Comparison of ENCODE assay signal across 9 mouse cellular contexts in genomic region chr14:27246424-27246823, GRCm38 (mm10).
DNase-seq lines count a peak whose midpoint lies in the region; ATAC-seq and TF ChIP-seq lines count a peak whose summit lies in the region.
"Had no signal": no experiment of that assay in that cellular context is flagged by ENCODE, and none has a peak within 500 bp of the region (broad histone marks: within the 10 kb centered on the region; RNA-seq: fewer than 3 reads in every experiment).

No protein-coding gene starts in this region.

- peak overlapping the region; percentile 75 for H3K27ac ChIP-seq in kidney, embryonic 16.5 days (ENCODE audit: low read length)
- H3K27ac ChIP-seq in heart, embryonic 16.5 days (ENCODE audit: low read length) = peak overlapping the region; percentile 58
- H3K27ac ChIP-seq in left cerebral cortex, adult 2 months = no peak overlapping the region

- peak; percentile 52 for DNase-seq in adrenal gland, postnatal 14 days
- DNase-seq in adrenal gland, adult 8-10 months = no peak
- no peak for DNase-seq in kidney, adult 11 months
- DNase-seq in lung, postnatal 10 days = peak; percentile 74
- no peak for DNase-seq in left cerebral cortex, adult 2 months (ENCODE audit: extremely low spot score in 1 of 2, low spot score in 2 of 2)
- DNase-seq in layer of hippocampus, adult 18-20 months (ENCODE audit: low spot score in 2 of 2) = no peak
- DNase-seq: left cerebral cortex, postnatal 4 days had no signal

- H3K4me1 ChIP-seq in kidney, embryonic 16.5 days (ENCODE audit: insufficient read depth, low read length) = 0 out of 2 replicates have a peak, but pooled peaks cover 3% of the 10 kb centered on the region
- peaks cover 6% of the 10 kb centered on the region for H3K4me1 ChIP-seq in heart, embryonic 16.5 days (ENCODE audit: control insufficient read depth, insufficient read depth, low read length)

- no peak overlapping the region for H3K4me3 ChIP-seq in kidney, embryonic 16.5 days (ENCODE audit: low read length)
- H3K4me3 ChIP-seq in heart, embryonic 16.5 days (ENCODE audit: low read length) = no peak overlapping the region
- no peak overlapping the region for H3K4me3 ChIP-seq in left cerebral cortex, adult 2 months

- intact Hi-C loops in left cerebral cortex, adult 2 months (cut with DNase I) = no loop called here

- 71% methylated on average over 5 of the region's 5 CpGs for WGBS in kidney, embryonic 16.5 days
- WGBS in heart, embryonic 16.5 days = 77% methylated on average over 5 of the region's 5 CpGs

- no peaks in the 10 kb centered on the region for H3K27me3 ChIP-seq in kidney, embryonic 16.5 days (ENCODE audit: insufficient read depth, low read length)
- no peaks in the 10 kb centered on the region for H3K27me3 ChIP-seq in heart, embryonic 16.5 days (ENCODE audit: control insufficient read depth, insufficient read depth, low read length)

- H3K4me2 ChIP-seq in kidney, embryonic 16.5 days (replicated peaks; ENCODE audit: low read depth, low read length) = no peak overlapping the region
- no peak overlapping the region for H3K4me2 ChIP-seq in heart, embryonic 16.5 days (ENCODE audit: low read depth, low read length)

- no peak overlapping the region for H3K9ac ChIP-seq in kidney, embryonic 16.5 days (replicated peaks; ENCODE audit: low read length)
- no peak overlapping the region for H3K9ac ChIP-seq in heart, embryonic 16.5 days (ENCODE audit: low read length)

- TF ChIP-seq CTCF in left cerebral cortex, adult 2 months (IDR thresholded peaks at IDR 0.05) = no peak

- no peaks in the 10 kb centered on the region for H3K9me3 ChIP-seq in kidney, embryonic 16.5 days (ENCODE audit: low read length)
- H3K9me3 ChIP-seq in heart, embryonic 16.5 days (replicated peaks; ENCODE audit: control insufficient read depth, low read length) = no peaks in the 10 kb centered on the region

- H3K36me3 ChIP-seq in kidney, embryonic 16.5 days (ENCODE audit: insufficient read depth, low read length) = no peaks in the 10 kb centered on the region
- H3K36me3 ChIP-seq in heart, embryonic 16.5 days (ENCODE audit: control insufficient read depth, insufficient read depth) = no peaks in the 10 kb centered on the region

- no peak for ATAC-seq in kidney, embryonic 16.5 days (ENCODE audit: low FRiP score, low TSS enrichment)
- no peak for ATAC-seq in heart, embryonic 16.5 days (replicated peaks; ENCODE audit: extremely low read depth, insufficient read depth, low FRiP score)

Comparison
In these comparisons a context has a peak if more than half of its experiments do, and no peak if none do; other contexts are left out.
1. DNase-seq: peak in adrenal gland, postnatal 14 days (single experiment) and lung, postnatal 10 days (single experiment); none in adrenal gland, adult 8-10 months (single experiment), kidney, adult 11 months (single experiment), left cerebral cortex, adult 2 months (0 of 2) and layer of hippocampus, adult 18-20 months (0 of 2).